Mouse (Mus musculus) embryonic fibroblast, embryonic 13.5 days (primary cell): ENCODE results near the gene Grpel1. TPM values are rescaled to one million over a fixed set of nuclear protein-coding genes. Genes with fewer than 3 reads are reported as not detected.

Experiments
- H3K27ac ChIP-seq: 2 replicates; pipeline ENCODE4 v1.5.1; 2012; ENCODE audit warnings: low read length, control low read depth, inconsistent platforms; ENCODE audit not compliant: insufficient read depth
- H3K4me1 ChIP-seq: 2 replicates; pipeline ENCODE4 v1.6.1; 2011; ENCODE audit warnings: low read length; ENCODE audit not compliant: control insufficient read depth, insufficient read depth
- H3K4me3 ChIP-seq: 2 replicates; pipeline ENCODE4 v1.5.1; 2011; ENCODE audit warnings: mild to moderate bottlenecking, control low read depth, low read length; ENCODE audit not compliant: insufficient read depth
- CTCF ChIP-seq: IDR thresholded peaks from 2 replicates; pipeline ENCODE4 v1.5.1; 2011; ENCODE audit warnings: mild to moderate bottlenecking, control low read depth, low read length, moderate library complexity, borderline replicate concordance; ENCODE audit not compliant: insufficient read depth
- POLR2A ChIP-seq: IDR thresholded peaks from 2 replicates; pipeline ENCODE4 v1.6.1; 2011; ENCODE audit warnings: low read depth, mild to moderate bottlenecking, control low read depth, low read length, moderate library complexity
- polyA plus RNA-seq: library from polyadenylated mRNA; stranded (reverse); fragments of >200 nt; gene quantifications from 2 replicates; pipeline ENCODE4 v1.2.4, GENCODE M21; 2011; ENCODE audit warnings: low read depth; ENCODE audit not compliant: missing spikeins, insufficient read length

Gene Grpel1
- polyA plus RNA-seq, 1 experiment, result 21.5 TPM

- no peaks in the 10 kb centered on the region for H3K4me1 ChIP-seq
- TF ChIP-seq CTCF (no peak), POLR2A (no peak)
- H3K4me3 ChIP-seq, result no peak overlapping the region
- no peak overlapping the region for H3K27ac ChIP-seq
Measured at GRCm38 (mm10) chr5:36493919-36494318, 29.1 kb downstream of the Grpel1 start.

DNA sequence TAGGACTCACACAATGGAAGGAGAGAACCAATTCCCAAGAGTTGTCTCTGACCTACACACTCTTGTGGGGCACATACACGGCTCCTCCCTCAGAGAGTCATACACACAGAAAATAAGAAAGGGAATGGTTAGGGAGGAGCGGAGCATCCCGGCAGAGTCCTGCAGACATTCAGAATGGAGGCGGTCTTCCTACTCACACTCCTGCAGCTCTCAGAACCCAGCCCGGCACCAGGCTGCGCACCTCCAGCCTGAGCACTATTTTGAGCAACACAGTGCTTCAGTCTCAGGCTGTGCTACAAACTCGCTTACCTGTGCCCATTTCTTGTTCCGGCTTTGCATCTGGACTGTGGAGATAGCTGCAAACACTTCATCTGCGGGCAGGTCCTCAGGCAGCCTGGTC, 29.9 kb downstream of the Grpel1 start:
- no peak overlapping the region for H3K27ac ChIP-seq
- no peak overlapping the region for H3K4me3 ChIP-seq
- no peak for TF ChIP-seq CTCF
- TF ChIP-seq POLR2A, result no peak
- no peaks in the 10 kb centered on the region for H3K4me1 ChIP-seq

GRCm38 (mm10) chr5:36505235-36505634, 40.4 kb downstream of the Grpel1 start:
- no peaks in the 10 kb centered on the region for H3K4me1 ChIP-seq
- no peak overlapping the region for H3K4me3 ChIP-seq
- no peak overlapping the region for H3K27ac ChIP-seq
- no peak for TF ChIP-seq POLR2A
- no peak for TF ChIP-seq CTCF

GRCm38 (mm10) chr5:36505643-36506042, 40.8 kb downstream of the Grpel1 start:
- Histone ChIP-seq H3K27ac (no peak overlapping the region), H3K4me1 (no peaks in the 10 kb centered on the region), H3K4me3 (no peak overlapping the region)
- TF ChIP-seq CTCF, result no peak
- TF ChIP-seq POLR2A, result no peak

DNA sequence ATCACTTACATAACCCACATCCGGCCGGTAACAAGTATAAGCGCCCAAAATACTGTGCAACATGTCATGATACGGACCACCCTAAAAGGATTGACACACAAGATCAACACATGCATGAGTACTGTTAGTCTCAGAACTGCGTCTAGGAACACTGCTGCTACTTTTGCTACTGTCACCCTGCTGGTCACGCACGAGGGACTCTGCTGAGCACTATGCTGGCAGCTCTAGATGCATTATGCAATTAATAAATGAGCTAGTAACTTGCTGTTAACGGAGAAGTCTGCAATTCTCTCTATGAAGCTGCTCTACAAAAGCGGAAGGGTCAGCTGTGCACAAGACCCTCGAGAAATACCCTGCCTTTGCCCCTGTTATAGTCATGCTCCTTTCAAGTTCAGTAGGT, 43.6 kb downstream of the Grpel1 start:
- Histone ChIP-seq H3K4me1 (no peaks in the 10 kb centered on the region), H3K27ac (no peak overlapping the region), H3K4me3 (no peak overlapping the region)
- TF ChIP-seq CTCF, result no peak
- TF ChIP-seq POLR2A, result no peak

- no peak overlapping the region for H3K4me3 ChIP-seq
- H3K27ac ChIP-seq, result no peak overlapping the region
- TF ChIP-seq CTCF, result no peak
- no peak for TF ChIP-seq POLR2A
- H3K4me1 ChIP-seq, result no peaks in the 10 kb centered on the region
Measured at GRCm38 (mm10) chr5:36510956-36511355, 46.2 kb downstream of the Grpel1 start.

- TF ChIP-seq POLR2A, result no peak
- no peak for TF ChIP-seq CTCF
- Histone ChIP-seq H3K4me3 (no peak overlapping the region), H3K27ac (no peak overlapping the region), H3K4me1 (no peaks in the 10 kb centered on the region)
Measured at GRCm38 (mm10) chr5:36515126-36515525, 50.3 kb downstream of the Grpel1 start.

GRCm38 (mm10) chr5:36515558-36515957, 50.8 kb downstream of the Grpel1 start:
- no peaks in the 10 kb centered on the region for H3K4me1 ChIP-seq
- H3K27ac ChIP-seq, result no peak overlapping the region
- H3K4me3 ChIP-seq, result no peak overlapping the region
- TF ChIP-seq POLR2A (no peak), CTCF (no peak)

GRCm38 (mm10) chr5:36517596-36517995, 52.8 kb downstream of the Grpel1 start:
- Histone ChIP-seq H3K4me1 (no peaks in the 10 kb centered on the region), H3K27ac (no peak overlapping the region)
- no peak for TF ChIP-seq POLR2A
- TF ChIP-seq CTCF, result no peak

DNA sequence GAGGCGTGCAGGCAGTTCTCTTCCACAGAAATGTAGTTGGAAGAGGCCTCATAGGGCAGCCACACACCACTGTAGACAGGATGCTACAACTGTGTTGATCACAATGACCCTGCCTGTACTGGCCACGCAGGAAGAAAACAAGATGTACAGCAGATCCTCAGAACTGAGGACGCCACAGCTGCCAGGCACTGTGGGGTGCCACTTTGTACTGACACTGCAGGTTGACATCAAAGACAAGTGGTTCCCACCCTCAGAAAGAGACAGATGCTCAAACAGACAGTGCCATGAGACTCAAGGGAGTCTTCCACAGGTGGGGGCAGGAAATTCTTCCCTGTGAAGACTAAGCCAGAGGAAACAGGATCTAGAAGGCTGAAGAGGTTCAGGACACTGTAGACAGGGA, 55.0 kb downstream of the Grpel1 start:
- Histone ChIP-seq H3K4me3 (no peak overlapping the region), H3K4me1 (no peaks in the 10 kb centered on the region), H3K27ac (no peak overlapping the region)
- TF ChIP-seq POLR2A (no peak), CTCF (no peak)

More at GRCm38 (mm10) chr5:36517596-36517995, 52.8 kb downstream of the Grpel1 start:
- H3K4me3 ChIP-seq, result no peak overlapping the region

DNA sequence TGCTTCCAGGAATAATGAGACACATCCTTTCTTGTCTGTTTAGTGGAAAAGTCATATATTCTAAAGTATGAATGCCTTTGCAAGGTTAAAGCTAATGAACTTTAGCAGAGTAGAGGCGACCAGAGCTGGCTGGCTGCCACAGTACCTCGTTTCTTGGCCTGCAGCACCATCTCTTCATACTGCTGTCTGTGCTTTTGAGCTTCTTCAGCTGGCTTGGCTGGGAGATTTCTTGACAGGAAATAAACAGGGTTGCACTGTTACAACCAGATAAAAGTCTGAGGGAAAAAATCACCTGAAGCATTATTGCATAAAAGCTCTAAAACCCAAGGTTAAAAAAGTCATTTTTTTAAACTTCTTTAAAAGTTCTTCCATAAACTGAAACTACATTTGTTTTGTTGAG, 58.0 kb downstream of the Grpel1 start:
- Histone ChIP-seq H3K4me3 (no peak overlapping the region), H3K4me1 (peaks cover 6% of the 10 kb centered on the region; the same call in 1 of the 2 replicates), H3K27ac (no peak overlapping the region)
- TF ChIP-seq POLR2A (no peak), CTCF (no peak)
